Mouse (Mus musculus): ENCODE data around the gene Olfr847.

Gene Olfr847

GRCm38 (mm10) chr9:19378569-19378968, at the start of gene Olfr847:
Gene Olfr847, minus strand, starts transcription at chr9:19378669.
- DNase-seq (ENCODE audit: low read depth in 2 of 2, low spot score in 2 of 2) = no peak

DNA sequence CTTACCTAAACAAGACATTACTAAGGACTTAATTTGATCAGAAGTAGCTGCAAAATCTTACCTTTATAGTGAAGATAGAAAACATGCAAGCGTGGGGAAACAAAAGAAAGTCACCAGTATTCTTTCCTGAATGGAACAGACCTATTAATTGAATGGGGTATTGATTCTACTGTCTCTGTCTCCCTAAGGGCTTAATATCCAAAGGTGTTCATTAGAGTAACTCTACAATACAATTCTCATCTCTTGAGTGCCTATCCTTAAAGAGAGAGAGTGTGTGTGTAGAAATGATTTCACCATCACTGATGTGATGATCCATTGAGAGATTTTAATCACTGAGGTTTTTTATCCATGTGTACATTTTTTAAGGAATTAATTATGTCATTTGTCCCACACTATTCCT, 14.6 kb downstream of the Olfr847 start, which contains the start of gene Olfr846:
TSS of gene Olfr846 (minus strand) at position 101 of the 400 bp plus-strand sequence.
- DNase-seq (ENCODE audit: low read depth in 2 of 2, low spot score in 2 of 2) = no peak

GRCm38 (mm10) chr9:19336157-19336556, 42.3 kb downstream of the Olfr847 start, which contains the start of gene Olfr845:
Gene Olfr845, plus strand, starts transcription at chr9:19336457.
- no peak for DNase-seq (ENCODE audit: low read depth in 2 of 2, low spot score in 2 of 2)
